Mouse (Mus musculus): Measurements from ENCODE around the gene Nrg4. TPM values are rescaled to one million over a fixed set of nuclear protein-coding genes. Genes with fewer than 3 reads are reported as not detected.

Gene Nrg4
- polyA plus RNA-seq, 1 experiment from 2014 or later, result 1.4 TPM

DNA sequence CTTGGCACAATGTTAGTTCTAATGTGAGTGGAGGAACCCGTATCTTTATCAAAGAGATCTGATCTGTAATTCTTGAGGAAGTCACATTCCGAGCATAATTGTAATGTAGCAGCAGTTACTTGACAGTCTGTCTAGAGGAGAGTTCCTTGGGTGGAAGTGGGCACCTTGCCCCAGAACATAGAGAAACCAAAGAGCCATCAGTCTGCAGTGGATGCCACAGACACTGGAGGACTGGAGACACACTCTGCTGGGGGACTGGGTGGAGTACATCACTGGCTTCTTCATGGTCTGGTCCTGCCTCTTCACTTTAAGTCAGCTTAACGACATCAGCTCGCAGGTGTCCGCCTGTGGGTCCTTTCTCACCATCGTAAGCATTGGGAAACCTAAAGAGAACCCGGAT lies 17.5 kb upstream of the Nrg4 start:
- no peak for ATAC-seq (ENCODE audit: extremely low read depth, insufficient number of reproducible peaks, low FRiP score, low TSS enrichment)
- H3K9ac ChIP-seq, result no peak overlapping the region
- 72% methylated on average over 7 of the region's 7 CpGs for WGBS

DNA sequence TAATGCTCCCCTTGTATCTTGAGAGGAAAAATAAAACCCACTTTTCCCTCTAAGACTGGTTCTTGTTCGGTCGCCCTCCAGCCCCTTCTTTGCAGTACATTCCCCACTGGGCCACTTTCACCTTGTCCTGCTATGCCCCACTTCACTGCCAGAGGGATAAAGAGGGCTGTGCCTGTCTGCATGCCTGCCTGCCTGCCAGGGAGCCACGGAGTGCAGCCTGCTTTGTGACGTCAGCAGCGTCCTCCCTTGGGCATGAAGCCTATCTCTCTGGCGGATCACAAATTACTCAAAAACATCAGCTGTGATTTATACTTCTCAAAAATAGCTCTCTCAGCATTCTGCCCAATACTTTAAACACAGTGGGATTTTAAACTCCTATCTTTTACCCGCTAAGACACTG lies 6.3 kb upstream of the Nrg4 start:
- WGBS, result 24% methylated on average over 7 of the region's 7 CpGs
- ATAC-seq (ENCODE audit: extremely low read depth, insufficient number of reproducible peaks, low FRiP score, low TSS enrichment), result no peak
- peaks cover 5% of the 10 kb centered on the region; the same call in 1 of the 2 replicates for H3K4me1 ChIP-seq
- no peak overlapping the region for H3K4me3 ChIP-seq
- peaks cover 49% of the 10 kb centered on the region for H3K27me3 ChIP-seq (replicated peaks)
- no peaks in the 10 kb centered on the region for H3K9me3 ChIP-seq
- H3K36me3 ChIP-seq, result no peaks in the 10 kb centered on the region
- peak overlapping the region; percentile 27; the same call in 1 of the 2 replicates for H3K4me2 ChIP-seq
- H3K9ac ChIP-seq, result 0 out of 2 replicates have a peak overlapping the region, but pooled peaks have one; percentile 24
- H3K27ac ChIP-seq (replicated peaks), result no peak overlapping the region

More for the DNA sequence above, 17.5 kb upstream of the Nrg4 start:
- Histone ChIP-seq H3K4me3 (no peak overlapping the region), H3K4me2 (no peak overlapping the region), H3K27me3 (replicated peaks) (0 out of 2 replicates have a peak, but pooled peaks cover 5% of the 10 kb centered on the region), H3K4me1 (no peaks in the 10 kb centered on the region), H3K9me3 (no peaks in the 10 kb centered on the region), H3K27ac (replicated peaks) (no peak overlapping the region), H3K36me3 (no peaks in the 10 kb centered on the region)

DNA sequence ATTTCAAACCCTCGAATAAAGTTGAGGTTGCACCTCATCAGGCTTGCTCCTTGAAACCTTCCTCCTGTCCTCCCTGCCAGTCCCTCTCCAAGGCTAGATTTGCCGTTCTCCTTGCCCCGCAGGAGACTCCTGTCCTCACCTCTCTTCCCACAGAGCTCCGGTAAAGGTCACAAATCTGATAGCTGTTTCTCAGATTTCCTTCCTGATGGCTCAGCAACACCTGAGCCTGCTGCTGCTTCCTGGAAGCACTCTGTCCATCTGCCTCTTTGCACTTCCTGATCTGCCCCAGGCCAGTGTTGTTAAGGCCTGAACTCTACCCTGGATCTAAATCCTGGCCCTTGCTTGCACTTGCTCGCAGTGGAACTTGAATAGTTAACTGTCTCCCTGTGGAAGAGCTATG lies 5.8 kb upstream of the Nrg4 start:
- no peak for ATAC-seq (ENCODE audit: extremely low read depth, insufficient number of reproducible peaks, low FRiP score, low TSS enrichment)

DNA sequence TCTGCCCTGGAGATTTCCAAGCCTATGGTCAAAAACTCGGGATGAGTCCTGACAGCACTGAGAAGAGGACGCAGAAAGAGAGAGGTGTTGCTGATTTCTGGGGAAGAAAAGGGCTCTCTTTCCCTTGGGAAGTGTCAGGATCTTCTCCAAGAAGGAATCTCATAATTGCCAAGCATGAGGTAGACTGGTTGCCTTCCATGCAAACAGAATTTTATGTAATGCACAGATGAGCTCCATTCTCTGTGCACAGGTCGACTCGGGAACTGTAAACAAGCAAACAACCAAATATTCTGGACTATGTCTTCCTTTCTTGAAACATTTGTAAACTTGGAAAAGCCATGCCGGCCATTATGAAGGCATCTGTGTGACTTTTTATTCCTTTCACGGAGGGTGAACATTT lies 2.8 kb upstream of the Nrg4 start:
- Histone ChIP-seq H3K27ac (replicated peaks) (no peak overlapping the region), H3K9ac (no peak overlapping the region), H3K9me3 (no peaks in the 10 kb centered on the region), H3K36me3 (no peaks in the 10 kb centered on the region), H3K4me1 (peaks cover 14% of the 10 kb centered on the region), H3K27me3 (replicated peaks) (peaks cover 70% of the 10 kb centered on the region), H3K4me3 (no peak overlapping the region), H3K4me2 (no peak overlapping the region)
- WGBS, result 75% methylated on average over 6 of the region's 6 CpGs
- no peak for ATAC-seq (ENCODE audit: extremely low read depth, insufficient number of reproducible peaks, low FRiP score, low TSS enrichment)

More for the DNA sequence above, 5.8 kb upstream of the Nrg4 start:
- no peak overlapping the region for H3K4me3 ChIP-seq
- WGBS, result 33% methylated on average over 5 of the region's 5 CpGs
- no peak overlapping the region for H3K27ac ChIP-seq (replicated peaks)
- no peaks in the 10 kb centered on the region for H3K36me3 ChIP-seq
- H3K4me1 ChIP-seq, result peaks cover 6% of the 10 kb centered on the region
- H3K27me3 ChIP-seq (replicated peaks), result peaks cover 53% of the 10 kb centered on the region
- H3K9ac ChIP-seq, result 0 out of 2 replicates have a peak overlapping the region, but pooled peaks have one; percentile 24
- peak overlapping the region; percentile 27; the same call in 1 of the 2 replicates for H3K4me2 ChIP-seq
- H3K9me3 ChIP-seq, result no peaks in the 10 kb centered on the region

DNA sequence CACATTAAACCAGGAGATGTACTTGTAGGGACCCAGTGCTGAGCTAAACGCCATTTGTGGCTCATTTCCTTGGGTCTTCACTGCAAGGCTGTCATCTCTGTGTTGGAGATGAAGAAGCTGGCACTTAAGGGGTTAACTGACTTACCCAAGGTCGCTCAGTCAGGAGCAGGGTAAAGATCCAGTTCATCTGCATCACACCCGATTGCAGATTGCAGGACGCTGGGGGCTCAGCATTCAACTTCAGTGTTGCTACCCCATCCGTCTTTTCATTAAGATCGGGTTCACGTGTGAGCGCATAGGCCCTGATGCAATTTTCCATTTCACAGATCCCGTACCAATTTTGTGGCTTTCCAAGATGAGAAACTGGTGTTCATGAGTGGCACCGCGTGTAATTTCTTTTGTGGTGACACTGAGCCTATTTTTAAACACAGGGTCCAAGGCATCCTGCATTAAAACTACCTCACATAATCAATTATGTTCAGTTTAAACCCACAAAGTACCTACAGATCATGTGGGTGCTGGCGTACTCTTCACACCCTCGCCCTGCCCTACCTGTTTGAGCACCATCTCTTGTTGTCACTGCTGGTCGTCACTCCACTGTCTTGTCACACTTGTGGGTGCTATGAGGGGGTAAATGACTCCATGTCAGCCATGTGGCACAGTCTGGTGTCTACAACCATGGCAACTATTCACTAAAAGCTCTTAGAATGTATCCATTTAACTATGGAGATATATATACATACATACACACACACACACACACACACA lies 1.7 kb upstream of the Nrg4 start:
- H3K9ac ChIP-seq, result no peak overlapping the region
- no peaks in the 10 kb centered on the region for H3K36me3 ChIP-seq
- peaks cover 79% of the 10 kb centered on the region for H3K27me3 ChIP-seq (replicated peaks)
- H3K4me3 ChIP-seq, result no peak overlapping the region
- 30% methylated on average over 14 of the region's 14 CpGs for WGBS
- H3K27ac ChIP-seq (replicated peaks), result no peak overlapping the region
- H3K9me3 ChIP-seq, result no peaks in the 10 kb centered on the region
- ATAC-seq (ENCODE audit: extremely low read depth, insufficient number of reproducible peaks, low FRiP score, low TSS enrichment), result no peak
- peaks cover 14% of the 10 kb centered on the region for H3K4me1 ChIP-seq
- no peak overlapping the region for H3K4me2 ChIP-seq

GRCm38 (mm10) chr9:55327234-55327615 lies 581 bp upstream of the Nrg4 start:
- Histone ChIP-seq H3K4me2 (peak overlapping the region; percentile 90), H3K27me3 (replicated peaks) (peaks cover 86% of the 10 kb centered on the region), H3K4me1 (peaks cover 9% of the 10 kb centered on the region; the same call in 1 of the 2 replicates), H3K4me3 (peak overlapping the region; percentile 83), H3K9ac (peak overlapping the region; percentile 88), H3K9me3 (no peaks in the 10 kb centered on the region), H3K27ac (replicated peaks) (no peak overlapping the region), H3K36me3 (no peaks in the 10 kb centered on the region)
- 0 out of 2 replicates have a peak, but pooled peaks have one; percentile 17 for ATAC-seq (ENCODE audit: extremely low read depth, insufficient number of reproducible peaks, low FRiP score, low TSS enrichment)
- under 1% methylated on average over 13 of the region's 13 CpGs for WGBS

DNA sequence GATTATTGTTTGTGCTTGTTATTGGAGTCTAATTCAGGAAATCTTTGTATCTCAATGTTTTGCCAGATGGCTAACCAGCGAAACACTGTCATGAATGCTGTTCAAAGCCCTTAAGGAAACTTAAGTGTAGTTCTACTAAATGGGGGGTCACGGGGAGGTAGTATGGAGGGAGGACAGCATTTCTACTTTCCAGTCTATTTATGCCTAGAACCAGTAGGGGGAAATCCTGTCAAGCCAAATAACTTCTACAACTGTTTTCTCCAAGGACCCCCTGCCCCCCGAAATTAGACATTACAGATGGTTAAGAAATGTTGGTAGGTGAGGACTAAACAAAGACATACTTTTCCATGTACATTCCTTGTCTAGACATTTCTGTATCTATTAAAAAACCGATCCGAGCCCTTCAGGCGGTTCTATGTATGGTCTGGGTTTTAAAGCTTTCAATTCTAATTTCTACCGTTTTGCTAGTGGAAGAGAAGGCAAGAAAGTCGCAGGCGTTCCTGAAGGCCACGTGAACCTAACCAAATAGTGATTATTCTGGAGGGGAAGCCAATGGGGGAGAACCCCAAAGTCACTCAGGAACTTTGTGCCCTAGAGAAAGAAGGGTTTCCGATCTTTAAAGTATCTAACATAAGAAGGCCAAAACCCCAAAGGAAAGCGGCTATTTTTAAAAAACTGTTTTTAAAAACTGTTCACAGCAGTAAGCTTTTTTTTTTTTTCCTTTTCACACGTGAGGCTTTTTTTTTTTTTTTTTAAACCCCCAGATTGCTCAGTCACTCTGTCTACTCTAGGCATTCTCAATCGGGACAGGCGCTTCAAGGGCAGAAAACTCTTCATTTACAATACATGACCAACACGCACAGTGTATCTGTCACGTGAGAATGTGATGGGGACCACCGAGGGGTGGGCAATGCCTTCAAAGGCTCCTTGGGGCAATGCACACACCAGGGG lies 805 bp downstream of the Nrg4 start:
- no peak overlapping the region for H3K27ac ChIP-seq (replicated peaks)
- no peak for ATAC-seq (ENCODE audit: extremely low read depth, insufficient number of reproducible peaks, low FRiP score, low TSS enrichment)
- peak overlapping the region; percentile 90 for H3K4me2 ChIP-seq
- WGBS, result 16% methylated on average over 18 of the region's 18 CpGs
- H3K4me1 ChIP-seq, result peaks cover 9% of the 10 kb centered on the region; the same call in 1 of the 2 replicates
- H3K36me3 ChIP-seq, result no peaks in the 10 kb centered on the region
- H3K27me3 ChIP-seq (replicated peaks), result peaks cover 80% of the 10 kb centered on the region
- H3K4me3 ChIP-seq, result peak overlapping the region; percentile 83
- H3K9ac ChIP-seq, result peak overlapping the region; percentile 88
- H3K9me3 ChIP-seq, result no peaks in the 10 kb centered on the region

DNA sequence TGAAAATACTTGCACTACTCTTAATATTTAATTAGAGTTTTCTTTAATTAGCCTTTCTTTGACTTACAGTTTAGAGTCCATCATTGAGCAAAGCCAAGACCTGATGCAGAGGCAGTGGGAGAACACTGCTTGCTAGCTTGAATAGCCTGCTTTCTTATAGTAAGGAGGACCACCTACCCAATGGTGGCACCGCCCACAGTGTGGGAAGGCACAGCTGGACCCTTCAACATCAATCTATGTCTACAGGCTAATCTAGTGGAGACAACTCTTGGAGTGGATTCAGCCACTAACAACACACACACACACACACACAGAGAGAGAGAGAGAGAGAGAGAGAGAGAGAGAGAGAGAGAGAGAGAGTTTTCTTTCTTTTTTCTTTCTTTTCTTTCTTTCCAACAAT lies 1.6 kb downstream of the Nrg4 start:
- Histone ChIP-seq H3K4me3 (no peak overlapping the region), H3K36me3 (no peaks in the 10 kb centered on the region), H3K9ac (no peak overlapping the region), H3K27me3 (replicated peaks) (peaks cover 73% of the 10 kb centered on the region), H3K4me2 (no peak overlapping the region), H3K9me3 (no peaks in the 10 kb centered on the region), H3K4me1 (peaks cover 9% of the 10 kb centered on the region; the same call in 1 of the 2 replicates), H3K27ac (replicated peaks) (no peak overlapping the region)
- WGBS, result 24% methylated on average over 1 of the region's 1 CpGs
- no peak for ATAC-seq (ENCODE audit: extremely low read depth, insufficient number of reproducible peaks, low FRiP score, low TSS enrichment)

- no peaks in the 10 kb centered on the region for H3K9me3 ChIP-seq
- H3K9ac ChIP-seq, result no peak overlapping the region
- H3K27ac ChIP-seq (replicated peaks), result no peak overlapping the region
- peaks cover 72% of the 10 kb centered on the region for H3K27me3 ChIP-seq (replicated peaks)
- no peak overlapping the region for H3K4me2 ChIP-seq
- H3K4me3 ChIP-seq, result no peak overlapping the region
- 48% methylated on average over 10 of the region's 10 CpGs for WGBS
- peaks cover 9% of the 10 kb centered on the region; the same call in 1 of the 2 replicates for H3K4me1 ChIP-seq
- ATAC-seq (ENCODE audit: extremely low read depth, insufficient number of reproducible peaks, low FRiP score, low TSS enrichment), result no peak
- H3K36me3 ChIP-seq, result no peaks in the 10 kb centered on the region
Observed at GRCm38 (mm10) chr9:55324516-55324915, 2.1 kb downstream of the Nrg4 start.

DNA sequence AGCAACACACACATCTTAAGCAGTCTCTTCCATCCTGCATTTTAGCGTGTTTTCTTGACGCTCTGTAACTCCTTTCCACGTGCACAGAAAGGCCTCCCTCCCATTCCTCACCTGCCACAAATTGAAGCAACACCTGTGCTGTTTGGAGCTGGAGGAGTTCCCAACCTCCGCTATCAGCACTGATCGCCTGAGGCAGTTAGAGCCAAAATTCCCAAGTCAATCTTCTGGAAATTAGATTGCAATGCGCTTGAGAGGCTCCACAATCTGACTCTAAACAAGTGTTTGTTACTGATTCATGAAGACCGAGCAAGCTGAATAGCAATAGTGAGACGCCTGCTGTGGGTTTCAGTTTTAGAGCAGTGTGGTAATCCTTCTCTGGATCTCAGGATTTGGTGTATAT lies 2.6 kb downstream of the Nrg4 start:
- Histone ChIP-seq H3K9me3 (no peaks in the 10 kb centered on the region), H3K9ac (no peak overlapping the region), H3K4me3 (no peak overlapping the region), H3K4me2 (no peak overlapping the region), H3K4me1 (peaks cover 9% of the 10 kb centered on the region; the same call in 1 of the 2 replicates), H3K36me3 (no peaks in the 10 kb centered on the region), H3K27me3 (replicated peaks) (peaks cover 69% of the 10 kb centered on the region), H3K27ac (replicated peaks) (no peak overlapping the region)
- 53% methylated on average over 8 of the region's 8 CpGs for WGBS
- no peak for ATAC-seq (ENCODE audit: extremely low read depth, insufficient number of reproducible peaks, low FRiP score, low TSS enrichment)

DNA sequence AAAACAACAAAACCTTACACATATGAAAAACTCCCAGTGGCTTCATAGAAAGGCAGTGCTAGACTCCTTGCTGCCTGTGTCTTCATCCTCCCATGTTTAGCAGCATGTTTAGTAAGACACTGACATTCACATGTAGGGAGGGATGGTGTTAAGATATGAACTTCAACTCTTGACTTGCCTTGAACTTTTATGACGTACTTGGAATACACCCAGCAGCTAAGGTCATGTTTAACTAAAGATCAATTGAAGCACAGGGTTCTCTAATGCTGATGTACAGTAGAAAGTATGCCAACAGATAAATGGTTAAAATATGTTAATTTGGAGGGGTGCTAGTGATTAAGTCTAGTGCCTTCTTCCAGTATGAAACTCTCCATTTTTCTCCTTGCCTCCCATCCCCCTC lies 4.0 kb downstream of the Nrg4 start:
- H3K9me3 ChIP-seq, result no peaks in the 10 kb centered on the region
- H3K9ac ChIP-seq, result no peak overlapping the region
- H3K4me1 ChIP-seq, result peaks cover 9% of the 10 kb centered on the region; the same call in 1 of the 2 replicates
- no peak overlapping the region for H3K4me2 ChIP-seq
- H3K27ac ChIP-seq (replicated peaks), result no peak overlapping the region
- H3K4me3 ChIP-seq, result no peak overlapping the region
- ATAC-seq (ENCODE audit: extremely low read depth, insufficient number of reproducible peaks, low FRiP score, low TSS enrichment), result no peak
- H3K36me3 ChIP-seq, result no peaks in the 10 kb centered on the region
- WGBS, result 50% methylated on average over 1 of the region's 1 CpGs
- peaks cover 54% of the 10 kb centered on the region for H3K27me3 ChIP-seq (replicated peaks)
